Mouse (Mus musculus) midbrain, embryonic 13.5 days (tissue): Measurements from ENCODE around the gene Vsig10. TPM values are rescaled to one million over a fixed set of nuclear protein-coding genes. Genes with fewer than 3 reads are reported as not detected.

ENCODE experiments used
- ATAC-seq: fragments of 200-750 bp; cut with Nextera tagmentation; 2 replicates; pipeline ENCODE4 v1.8.0; 2017; ENCODE audit warnings: mild to moderate bottlenecking, moderate TSS enrichment, moderate library complexity
- H3K27ac ChIP-seq: fragments of 300-500 bp; sonication (generic); 2 replicates; pipeline ENCODE4 v1.5.1; 2015; ENCODE audit warnings: inconsistent platforms, mild to moderate bottlenecking, moderate library complexity
- H3K27me3 ChIP-seq: fragments of 300-500 bp; sonication (generic); 2 replicates; pipeline ENCODE4 v1.6.1; 2015; ENCODE audit warnings: mild to moderate bottlenecking, inconsistent platforms
- H3K36me3 ChIP-seq: fragments of 300-500 bp; sonication (generic); 2 replicates; pipeline ENCODE4 v1.6.1; 2015; ENCODE audit warnings: mild to moderate bottlenecking, inconsistent platforms
- H3K4me1 ChIP-seq: fragments of 300-500 bp; sonication (generic); replicated peaks from 2 replicates; pipeline ENCODE4 v1.6.1; 2015; ENCODE audit warnings: inconsistent platforms
- H3K4me2 ChIP-seq: fragments of 300-500 bp; sonication (generic); replicated peaks from 2 replicates; pipeline ENCODE4 v1.6.1; 2015; ENCODE audit warnings: moderate library complexity, mild to moderate bottlenecking, inconsistent platforms
- H3K4me3 ChIP-seq: fragments of 300-500 bp; sonication (generic); replicated peaks from 2 replicates; pipeline ENCODE4 v1.5.1; 2015; ENCODE audit warnings: mild to moderate bottlenecking, inconsistent platforms
- H3K9ac ChIP-seq: fragments of 300-500 bp; sonication (generic); replicated peaks from 2 replicates; pipeline ENCODE4 v1.6.1; 2015; ENCODE audit warnings: mild to moderate bottlenecking, inconsistent platforms
- H3K9me3 ChIP-seq: fragments of 300-500 bp; sonication (generic); 2 replicates; pipeline ENCODE4 v1.6.1; 2016; ENCODE audit warnings: mild to moderate bottlenecking, inconsistent platforms
- WGBS: fragments of 180-500 bp; shearing (Covaris S2); methylation state at CpG from one replicate; pipeline ENCODE4 v1.1.7; 2015; 5-methylcytosine and 5-hydroxymethylcytosine counted together
- polyA plus RNA-seq: library from polyadenylated mRNA; unstranded; fragments of >200 nt; fragmentation: Nextera tagmentation; extraction: Ambion mirVana; gene quantifications from 2 replicates; pipeline ENCODE4 v1.2.1, GENCODE M21; 2015

Gene Vsig10
- polyA plus RNA-seq, result 2.3 TPM in 2 replicates

DNA sequence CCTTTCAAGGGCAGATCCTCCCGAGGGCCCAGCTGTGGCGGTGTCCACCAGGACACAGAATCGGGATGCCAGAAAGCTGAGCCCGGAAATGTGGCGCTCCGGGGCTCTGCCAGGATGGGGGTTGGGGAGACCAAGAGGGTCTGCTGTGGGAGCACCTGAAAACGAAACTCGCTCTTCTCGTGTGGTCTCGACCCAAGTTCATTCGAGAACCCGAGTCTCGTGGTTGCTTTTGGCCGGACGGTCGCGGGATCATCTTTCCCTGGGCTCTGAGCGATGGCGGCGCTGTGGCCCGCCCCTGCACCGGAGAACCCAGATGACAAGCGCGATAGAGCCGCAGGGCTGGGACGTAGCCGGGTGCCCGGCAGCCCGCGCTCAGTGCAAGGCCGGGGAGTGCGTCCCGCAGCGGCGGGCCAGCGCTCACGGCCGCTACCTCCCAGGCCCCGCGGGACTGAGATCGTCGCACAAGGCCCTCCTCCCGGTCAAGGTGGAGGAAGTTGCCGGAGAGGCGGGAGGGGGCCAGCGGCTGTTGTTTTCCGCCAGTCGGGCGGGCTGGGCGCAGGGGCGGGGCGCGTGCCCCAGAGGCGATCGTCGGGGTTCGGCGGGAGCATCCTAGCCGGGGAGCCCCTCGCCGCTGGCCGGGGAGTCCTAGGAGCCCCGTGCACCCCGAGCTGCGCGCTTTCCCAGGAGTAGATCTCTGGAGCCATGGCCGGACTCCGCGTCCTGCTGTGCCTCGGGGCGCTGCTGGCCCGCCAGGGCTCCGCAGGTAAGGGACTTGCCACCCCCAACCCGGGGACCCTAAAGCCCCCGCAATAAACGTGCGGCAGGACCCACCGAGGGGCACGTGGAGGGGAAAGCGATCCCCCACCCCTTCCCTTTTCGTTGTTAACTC, at the start of gene Vsig10:
Vsig10 (plus strand) TSS at position 343 of the 889 bp plus-strand sequence.
- Histone ChIP-seq H3K4me3 (peak within 1 kb of the TSS; percentile 71), H3K9ac (peak within 1 kb of the TSS; percentile 74), H3K4me1 (peaks cover 30% of the 10 kb centered on the region), H3K27ac (no peak within 1 kb of the TSS), H3K27me3 (peaks cover 46% of the 10 kb centered on the region), H3K36me3 (no peaks in the 10 kb centered on the region), H3K4me2 (peak within 1 kb of the TSS; percentile 100), H3K9me3 (no peaks in the 10 kb centered on the region)
- peak; percentile 87 for ATAC-seq
- under 1% methylated on average over 68 of the region's 81 CpGs for WGBS

DNA sequence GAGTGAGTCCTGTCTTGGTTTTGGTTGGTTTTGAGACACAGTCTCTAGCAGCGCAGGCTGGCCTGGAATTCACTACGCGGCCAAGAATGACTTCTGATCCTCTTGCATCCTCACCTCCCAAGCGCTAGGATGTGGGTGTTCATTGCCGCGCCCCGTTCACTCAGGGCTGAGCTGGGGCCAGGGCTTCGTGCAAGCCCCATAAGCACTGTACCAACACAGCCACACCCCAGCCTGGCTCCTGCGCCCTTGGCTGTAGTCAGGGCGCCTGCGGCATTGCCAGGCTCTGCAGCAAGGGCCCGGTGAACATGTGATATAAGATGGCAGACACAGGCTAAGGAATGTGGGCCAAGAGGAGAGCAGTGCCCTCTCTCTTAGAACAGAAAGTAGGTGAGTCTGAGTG, 49.5 kb upstream of the Vsig10 start:
- no peak for ATAC-seq
- Histone ChIP-seq H3K4me1 (no peaks in the 10 kb centered on the region), H3K36me3 (peaks cover 57% of the 10 kb centered on the region), H3K27me3 (no peaks in the 10 kb centered on the region), H3K4me2 (no peak overlapping the region), H3K9ac (no peak overlapping the region), H3K9me3 (no peaks in the 10 kb centered on the region), H3K4me3 (no peak overlapping the region), H3K27ac (no peak overlapping the region)
- 97% methylated on average over 12 of the region's 12 CpGs for WGBS

DNA sequence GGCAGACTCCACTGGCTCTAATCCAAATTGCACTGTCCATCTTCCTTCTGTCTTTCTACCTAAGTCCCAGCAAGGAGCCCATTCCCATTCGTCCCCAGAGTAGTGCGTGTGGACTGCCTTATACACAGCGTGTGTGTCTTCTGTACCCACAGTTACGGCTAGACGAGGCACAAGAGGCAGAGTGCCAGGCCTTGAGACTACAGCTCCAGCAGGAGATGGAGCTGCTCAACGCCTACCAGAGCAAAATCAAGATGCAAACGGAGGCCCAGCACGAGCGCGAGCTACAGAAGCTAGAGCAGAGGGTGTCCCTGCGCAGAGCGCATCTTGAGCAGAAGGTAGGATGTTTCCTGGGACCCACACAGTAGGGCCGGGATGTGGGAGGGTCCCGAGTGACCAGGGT, 46.9 kb upstream of the Vsig10 start:
- Histone ChIP-seq H3K4me2 (no peak overlapping the region), H3K4me1 (no peaks in the 10 kb centered on the region), H3K9ac (no peak overlapping the region), H3K9me3 (no peaks in the 10 kb centered on the region), H3K36me3 (peaks cover 35% of the 10 kb centered on the region), H3K27ac (no peak overlapping the region), H3K4me3 (no peak overlapping the region), H3K27me3 (no peaks in the 10 kb centered on the region)
- 93% methylated on average over 14 of the region's 14 CpGs for WGBS
- no peak for ATAC-seq

DNA sequence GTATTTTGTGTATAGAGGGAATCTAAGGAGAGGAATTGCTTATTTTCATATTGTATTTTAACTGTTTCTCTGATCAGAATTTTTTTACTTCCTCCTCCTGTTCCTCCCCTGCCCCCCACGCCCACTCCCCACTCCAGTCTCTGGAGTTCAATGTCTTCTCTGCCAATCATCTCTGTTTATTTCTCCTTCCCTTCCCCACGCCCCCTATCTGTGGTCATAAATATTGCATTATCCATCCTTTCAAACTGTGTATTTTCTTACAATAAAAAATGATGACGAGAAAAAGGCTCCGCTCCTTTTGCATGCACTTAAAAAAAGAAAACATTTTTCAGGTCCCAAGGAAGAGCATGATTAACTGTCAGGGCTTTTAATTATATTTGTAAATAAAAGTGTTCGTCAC, 44.1 kb upstream of the Vsig10 start:
- 69% methylated on average over 5 of the region's 5 CpGs for WGBS
- no peaks in the 10 kb centered on the region for H3K9me3 ChIP-seq
- no peak for ATAC-seq
- 0 out of 2 replicates have a peak overlapping the region, but pooled peaks have one; percentile 6 for H3K27ac ChIP-seq
- no peak overlapping the region for H3K4me3 ChIP-seq
- H3K4me1 ChIP-seq, result no peaks in the 10 kb centered on the region
- no peak overlapping the region for H3K4me2 ChIP-seq
- no peak overlapping the region for H3K9ac ChIP-seq
- H3K36me3 ChIP-seq, result peaks cover 25% of the 10 kb centered on the region
- H3K27me3 ChIP-seq, result no peaks in the 10 kb centered on the region

DNA sequence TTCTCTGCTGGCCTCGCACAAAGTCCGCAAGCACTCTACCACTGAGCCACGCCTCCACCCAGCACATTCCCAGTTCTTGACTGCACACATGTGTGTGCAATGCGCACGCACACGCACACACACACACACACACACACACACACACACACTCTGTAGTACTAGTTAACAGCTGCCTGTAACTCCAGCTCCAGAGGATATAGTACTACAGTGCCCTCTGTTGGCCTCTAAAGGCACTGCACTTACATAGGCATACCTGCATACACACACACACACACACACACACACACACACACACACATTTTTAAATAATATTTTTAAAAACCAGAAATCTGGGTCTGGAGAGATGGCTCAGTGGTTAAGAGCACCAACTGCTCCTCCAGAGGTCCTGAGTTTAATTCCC, 41.1 kb upstream of the Vsig10 start:
- no peaks in the 10 kb centered on the region for H3K9me3 ChIP-seq
- H3K4me3 ChIP-seq, result no peak overlapping the region
- peaks cover 38% of the 10 kb centered on the region for H3K36me3 ChIP-seq
- no peaks in the 10 kb centered on the region for H3K27me3 ChIP-seq
- ATAC-seq, result no peak
- H3K4me1 ChIP-seq, result no peaks in the 10 kb centered on the region
- no peak overlapping the region for H3K4me2 ChIP-seq
- WGBS, result 96% methylated on average over 6 of the region's 6 CpGs
- no peak overlapping the region for H3K9ac ChIP-seq
- no peak overlapping the region for H3K27ac ChIP-seq

DNA sequence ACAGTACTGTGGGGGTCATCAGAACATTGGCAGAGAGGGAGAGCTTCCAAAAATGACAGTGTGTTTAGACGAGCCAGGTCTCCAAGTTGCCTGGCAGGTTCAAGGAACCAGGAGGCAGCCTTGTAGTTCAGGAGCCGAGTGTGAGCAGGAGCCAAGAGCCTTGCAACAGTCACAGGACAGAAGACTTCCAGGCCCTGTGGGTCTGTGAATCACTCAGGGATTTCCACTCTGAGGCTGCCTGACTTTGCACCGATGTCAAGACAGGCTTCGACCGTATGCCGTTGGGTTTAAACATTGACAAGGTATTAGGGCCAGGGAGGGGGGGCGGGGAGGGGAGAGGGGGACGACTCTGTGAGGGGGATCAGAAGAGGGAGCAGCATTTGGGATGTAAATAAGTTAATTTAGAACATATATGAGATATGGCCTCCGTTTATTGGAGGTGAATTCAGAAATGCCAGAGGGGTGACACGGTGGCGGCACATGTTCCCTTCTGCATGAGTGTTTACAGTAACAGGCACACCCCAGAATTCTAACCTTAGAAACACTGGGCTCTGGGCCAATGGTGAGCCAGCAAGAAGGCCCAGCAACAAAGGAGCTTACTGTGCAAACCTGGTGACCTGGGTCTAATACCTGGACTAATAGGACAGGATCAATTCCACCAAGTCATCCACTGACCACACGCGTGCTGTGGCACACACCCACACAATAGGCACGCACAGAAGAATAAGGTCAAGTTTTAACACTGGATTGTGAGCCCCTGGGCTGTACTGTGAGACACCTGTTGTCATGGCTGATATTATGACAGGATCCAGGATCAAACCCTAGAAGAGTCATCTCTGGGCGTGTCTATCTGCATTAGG, 39.8 kb upstream of the Vsig10 start:
- H3K4me1 ChIP-seq, result peaks cover 2% of the 10 kb centered on the region
- H3K9me3 ChIP-seq, result no peaks in the 10 kb centered on the region
- H3K27me3 ChIP-seq, result no peaks in the 10 kb centered on the region
- no peak overlapping the region for H3K4me2 ChIP-seq
- H3K27ac ChIP-seq, result no peak overlapping the region
- no peak overlapping the region for H3K9ac ChIP-seq
- 92% methylated on average over 15 of the region's 15 CpGs for WGBS
- H3K36me3 ChIP-seq, result peaks cover 43% of the 10 kb centered on the region
- no peak for ATAC-seq
- no peak overlapping the region for H3K4me3 ChIP-seq

DNA sequence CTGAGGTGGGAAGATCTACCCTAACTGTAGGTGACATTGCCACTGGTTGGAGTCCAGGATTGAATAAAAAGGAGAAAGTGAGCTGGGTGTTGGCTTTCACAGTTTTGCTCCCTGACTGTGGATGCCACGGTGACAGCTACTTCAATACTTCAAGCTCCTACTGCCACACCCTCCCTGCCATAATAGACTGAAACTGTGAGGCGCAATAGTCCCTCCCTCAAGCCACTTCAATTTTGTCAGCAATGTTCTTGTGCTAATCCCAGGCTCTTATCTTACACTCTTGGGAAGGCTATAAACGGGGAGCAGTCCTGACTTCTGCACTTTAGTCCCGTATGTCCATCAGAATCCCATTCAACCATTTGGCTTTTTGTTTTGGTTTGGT, 39.2 kb upstream of the Vsig10 start:
- 81% methylated on average over 4 of the region's 4 CpGs for WGBS
- Histone ChIP-seq H3K9me3 (no peaks in the 10 kb centered on the region), H3K9ac (no peak overlapping the region), H3K4me1 (peaks cover 8% of the 10 kb centered on the region), H3K4me3 (no peak overlapping the region), H3K4me2 (no peak overlapping the region), H3K36me3 (peaks cover 49% of the 10 kb centered on the region), H3K27me3 (no peaks in the 10 kb centered on the region), H3K27ac (no peak overlapping the region)
- no peak for ATAC-seq

DNA sequence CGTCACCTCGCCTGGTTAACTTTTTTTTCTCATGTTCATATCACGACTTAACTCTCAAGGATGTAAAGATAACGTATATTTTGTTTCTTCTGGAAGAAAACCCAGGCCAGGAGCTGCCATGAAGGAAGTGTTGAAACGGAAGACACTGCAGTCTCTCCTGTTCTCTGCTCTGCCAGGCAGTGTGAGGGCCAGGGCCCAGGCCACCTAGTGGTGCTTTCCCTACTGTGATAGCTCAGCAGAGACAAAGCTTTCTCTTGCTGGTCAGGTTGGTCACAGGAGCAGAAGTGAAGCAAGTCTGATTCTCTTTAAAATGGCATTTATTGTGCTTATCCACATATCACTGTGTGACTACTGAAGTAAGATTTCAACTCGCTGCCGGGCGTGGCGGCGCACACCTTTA, 37.3 kb upstream of the Vsig10 start:
- 94% methylated on average over 10 of the region's 10 CpGs for WGBS

DNA sequence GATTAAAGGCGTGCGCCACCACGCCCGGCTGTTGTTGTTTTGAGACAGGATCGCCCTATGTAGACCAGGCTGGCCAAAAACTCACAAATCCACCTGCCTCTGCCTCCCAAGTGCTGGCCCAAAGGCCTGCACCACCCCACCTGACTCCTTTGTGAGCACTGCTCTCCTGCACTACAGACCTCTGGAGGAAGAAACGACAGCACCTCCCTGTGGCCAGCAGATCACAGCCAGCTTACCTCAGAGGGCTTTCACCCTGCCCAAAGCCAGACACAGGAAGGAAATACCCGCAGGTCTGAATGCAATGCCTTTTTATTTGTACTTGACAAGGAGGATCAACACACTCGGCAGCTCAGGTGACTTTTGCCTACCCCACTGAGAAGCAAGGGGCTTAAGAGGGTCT, 36.5 kb upstream of the Vsig10 start:
- peaks cover 60% of the 10 kb centered on the region for H3K36me3 ChIP-seq
- no peak for ATAC-seq
- H3K4me3 ChIP-seq, result no peak overlapping the region

More for the DNA sequence above, 37.3 kb upstream of the Vsig10 start:
- no peaks in the 10 kb centered on the region for H3K9me3 ChIP-seq
- peaks cover 27% of the 10 kb centered on the region for H3K4me1 ChIP-seq
- no peak overlapping the region for H3K9ac ChIP-seq
- no peak for ATAC-seq
- no peak overlapping the region for H3K4me3 ChIP-seq
- H3K27ac ChIP-seq, result no peak overlapping the region
- no peak overlapping the region for H3K4me2 ChIP-seq
- no peaks in the 10 kb centered on the region for H3K27me3 ChIP-seq
- H3K36me3 ChIP-seq, result peaks cover 60% of the 10 kb centered on the region

DNA sequence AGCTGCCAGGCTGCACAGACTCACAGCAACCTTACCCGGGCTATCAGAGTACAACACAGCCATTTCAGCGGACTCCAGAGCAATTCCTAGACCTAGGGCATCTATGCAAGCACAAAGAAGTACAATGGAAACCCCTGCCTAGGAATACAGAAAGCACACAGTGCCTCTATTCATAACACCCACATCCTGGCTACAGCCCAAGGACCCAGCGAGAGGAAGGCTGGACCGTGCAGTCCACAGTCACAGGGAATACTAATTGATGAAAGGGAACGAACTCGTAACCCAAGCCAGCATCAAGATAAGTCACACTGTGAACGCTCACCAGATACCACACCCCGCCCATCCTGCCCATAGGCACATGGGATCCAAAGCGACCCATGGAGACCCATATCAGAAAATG, 34.9 kb upstream of the Vsig10 start:
- no peak overlapping the region; the same call in 1 of the 2 replicates for H3K9ac ChIP-seq

More for the DNA sequence above, 36.5 kb upstream of the Vsig10 start:
- Histone ChIP-seq H3K27me3 (no peaks in the 10 kb centered on the region), H3K4me2 (no peak overlapping the region), H3K9me3 (no peaks in the 10 kb centered on the region), H3K4me1 (peaks cover 29% of the 10 kb centered on the region), H3K9ac (no peak overlapping the region), H3K27ac (no peak overlapping the region)
- 91% methylated on average over 8 of the region's 8 CpGs for WGBS

DNA sequence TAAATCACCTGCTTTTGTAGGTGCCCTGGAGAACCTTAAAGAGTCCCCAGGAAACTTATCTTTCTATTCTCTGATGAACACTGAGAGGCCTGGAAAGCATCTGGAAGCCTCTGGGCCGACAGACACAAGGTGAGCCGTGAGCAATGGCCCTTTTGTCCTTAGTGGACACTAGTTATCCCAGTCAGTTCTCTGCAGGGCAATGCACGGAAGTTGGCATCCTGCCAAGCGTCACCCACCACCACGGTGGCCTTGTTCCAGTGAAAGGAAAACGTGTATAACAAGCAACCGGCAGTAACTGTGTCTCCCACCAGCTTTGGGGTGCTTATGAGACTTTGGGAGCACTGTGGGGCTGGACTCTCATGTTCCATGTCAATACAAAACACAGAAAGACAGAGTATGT, 34.2 kb upstream of the Vsig10 start:
- Histone ChIP-seq H3K36me3 (peaks cover 54% of the 10 kb centered on the region), H3K4me1 (peaks cover 36% of the 10 kb centered on the region), H3K27ac (0 out of 2 replicates have a peak overlapping the region, but pooled peaks have one; percentile 2), H3K27me3 (peaks cover 10% of the 10 kb centered on the region; the same call in 1 of the 2 replicates), H3K9me3 (no peaks in the 10 kb centered on the region), H3K4me3 (no peak overlapping the region), H3K4me2 (no peak overlapping the region), H3K9ac (0 out of 2 replicates have a peak overlapping the region, but pooled peaks have one; percentile 8)
- no peak for ATAC-seq
- 63% methylated on average over 7 of the region's 7 CpGs for WGBS

More for the DNA sequence above, 34.9 kb upstream of the Vsig10 start:
- Histone ChIP-seq H3K4me2 (no peak overlapping the region), H3K27me3 (peaks cover 8% of the 10 kb centered on the region; the same call in 1 of the 2 replicates), H3K4me1 (peaks cover 36% of the 10 kb centered on the region), H3K36me3 (peaks cover 60% of the 10 kb centered on the region), H3K4me3 (no peak overlapping the region), H3K9me3 (no peaks in the 10 kb centered on the region), H3K27ac (peak overlapping the region; percentile 25; the same call in 1 of the 2 replicates)
- no peak for ATAC-seq
- WGBS, result 75% methylated on average over 9 of the region's 9 CpGs

DNA sequence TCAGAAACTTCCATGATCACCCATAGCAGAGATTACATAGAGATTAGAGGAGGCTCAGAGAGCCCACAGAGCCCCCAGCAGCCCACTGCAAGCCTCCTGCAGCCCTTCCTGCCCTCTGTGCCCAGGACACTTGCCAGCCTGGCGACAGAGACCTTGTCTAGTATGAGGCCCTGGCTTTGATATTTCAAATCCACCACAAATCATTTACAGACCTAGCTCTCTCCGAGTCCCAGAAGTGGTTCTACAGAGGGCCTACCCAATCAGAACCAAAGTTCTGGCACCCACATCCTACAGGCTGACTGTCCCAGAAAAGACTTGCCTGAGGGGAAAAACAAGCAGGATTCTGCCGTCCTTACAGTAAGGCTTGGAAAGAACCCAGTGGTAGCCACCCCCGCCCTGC, 33.6 kb upstream of the Vsig10 start:
- H3K4me2 ChIP-seq, result peak overlapping the region; percentile 69; the same call in 1 of the 2 replicates
- no peak overlapping the region for H3K4me3 ChIP-seq
- peaks cover 49% of the 10 kb centered on the region for H3K36me3 ChIP-seq
- peaks cover 36% of the 10 kb centered on the region for H3K4me1 ChIP-seq
- H3K27me3 ChIP-seq, result peaks cover 10% of the 10 kb centered on the region; the same call in 1 of the 2 replicates
- 82% methylated on average over 4 of the region's 4 CpGs for WGBS
- no peak for ATAC-seq
- H3K9me3 ChIP-seq, result no peaks in the 10 kb centered on the region
- no peak overlapping the region for H3K27ac ChIP-seq
- 0 out of 2 replicates have a peak overlapping the region, but pooled peaks have one; percentile 39 for H3K9ac ChIP-seq
